Mouse (Mus musculus): ENCODE data around the gene Cntnap5a. TPM values are rescaled to one million over a fixed set of nuclear protein-coding genes. Genes with fewer than 3 reads are reported as not detected.

Cntnap5a gene
- polyA plus RNA-seq, 2 experiments: not detected

DNA sequence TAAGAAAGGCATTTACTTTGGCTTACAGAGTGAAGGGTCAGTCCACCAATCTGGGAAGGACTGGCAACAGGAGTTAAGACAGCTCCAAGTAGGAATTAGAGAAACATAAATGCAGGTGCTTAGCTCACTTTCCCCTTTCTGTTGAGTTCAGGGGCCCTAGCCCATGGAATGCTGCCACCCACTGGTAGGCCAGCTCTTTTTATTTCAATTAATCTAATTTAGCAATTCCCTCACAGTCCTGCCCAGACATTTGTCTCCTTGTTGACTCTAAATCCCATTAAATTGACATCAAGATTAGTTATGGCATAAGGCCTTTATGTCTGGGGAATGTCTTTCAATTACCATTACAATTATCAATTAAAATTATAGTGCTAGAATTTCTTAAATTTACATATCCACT is 628.7 kb downstream of the Cntnap5a start:
- no peak overlapping the region for H3K4me3 ChIP-seq (ENCODE audit: insufficient read depth in 1 of 2, low read depth in 2 of 2, low read length in 2 of 2)
- no peaks in the 10 kb centered on the region for H3K4me1 ChIP-seq (replicated peaks; ENCODE audit: control insufficient read depth in 2 of 2, insufficient read depth in 2 of 2, low read length in 1 of 2)
- no peak overlapping the region for H3K9ac ChIP-seq (replicated peaks)
- DNase-seq (ENCODE audit: low read depth in 3 of 3, low spot score in 3 of 3) (no peak), ATAC-seq (ENCODE audit: insufficient read depth) (no peak)
- TF ChIP-seq CTCF (IDR thresholded peaks at IDR 0.05; ENCODE audit: low read depth): 0 out of 2 replicates have a peak, but pooled peaks have one; percentile 5
- TF ChIP-seq EP300 (IDR thresholded peaks at IDR 0.05; ENCODE audit: low read depth): no peak
- no peaks in the 10 kb centered on the region for H3K27me3 ChIP-seq (ENCODE audit: control insufficient read depth, insufficient read depth, low read length)
- H3K9me3 ChIP-seq (ENCODE audit: control insufficient read depth, low read length): no peaks in the 10 kb centered on the region
- H3K36me3 ChIP-seq (replicated peaks; ENCODE audit: control insufficient read depth, insufficient read depth, low read depth): no peaks in the 10 kb centered on the region
- H3K27ac ChIP-seq: no peak overlapping the region
- no peak overlapping the region for H3K4me2 ChIP-seq (ENCODE audit: low read depth)

DNA sequence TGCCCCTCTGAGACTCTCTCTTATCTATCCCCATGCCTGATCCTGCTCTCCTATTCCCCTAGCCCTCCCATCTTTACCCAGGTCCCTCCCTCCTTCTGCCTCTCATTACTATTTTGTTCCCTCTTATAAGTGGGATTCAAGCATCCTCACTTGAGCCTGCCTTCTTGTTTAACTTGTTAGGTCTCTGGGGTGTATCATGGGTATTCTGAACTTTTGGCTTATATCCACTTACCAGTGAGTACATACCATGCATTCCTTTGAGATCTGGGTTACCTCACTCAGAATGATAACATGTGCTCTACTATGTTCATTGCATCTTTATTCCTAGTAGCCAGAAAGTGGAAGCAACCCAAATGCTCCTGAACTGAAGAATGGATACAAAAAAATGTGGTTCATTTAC is 639.9 kb downstream of the Cntnap5a start:
- Histone ChIP-seq H3K9ac (replicated peaks) (no peak overlapping the region), H3K4me2 (ENCODE audit: low read depth) (no peak overlapping the region), H3K27me3 (ENCODE audit: control insufficient read depth, insufficient read depth, low read length) (no peaks in the 10 kb centered on the region), H3K36me3 (replicated peaks; ENCODE audit: control insufficient read depth, insufficient read depth, low read depth) (no peaks in the 10 kb centered on the region), H3K9me3 (ENCODE audit: control insufficient read depth, low read length) (no peaks in the 10 kb centered on the region), H3K4me1 (replicated peaks; ENCODE audit: control insufficient read depth in 2 of 2, insufficient read depth in 2 of 2, low read length in 1 of 2) (no peaks in the 10 kb centered on the region), H3K27ac (no peak overlapping the region), H3K4me3 (ENCODE audit: insufficient read depth in 1 of 2, low read depth in 2 of 2, low read length in 2 of 2) (no peak overlapping the region)
- DNase-seq (ENCODE audit: low read depth in 3 of 3, low spot score in 3 of 3) (no peak), ATAC-seq (ENCODE audit: insufficient read depth) (no peak)
- TF ChIP-seq EP300 (IDR thresholded peaks at IDR 0.05; ENCODE audit: low read depth) (no peak), CTCF (IDR thresholded peaks at IDR 0.05; ENCODE audit: low read depth) (no peak)

DNA sequence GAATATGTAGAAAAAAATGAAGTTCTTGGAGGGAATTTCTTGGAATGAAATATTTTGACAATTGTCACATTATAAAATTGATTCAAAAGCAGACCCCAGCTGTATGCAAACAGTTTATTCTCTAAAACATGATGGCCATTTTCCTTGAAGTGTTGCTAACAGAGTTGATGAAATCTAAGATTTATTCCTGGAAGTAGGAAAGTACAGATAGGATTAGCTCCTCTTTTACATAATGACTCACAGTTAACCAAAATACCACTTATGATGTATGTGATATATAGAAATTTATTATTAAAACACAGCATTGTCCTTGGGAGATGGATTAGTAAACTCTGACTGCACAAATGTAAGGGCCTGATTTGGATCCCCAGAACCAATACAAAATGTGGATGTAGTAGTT is 669.1 kb downstream of the Cntnap5a start:
- TF ChIP-seq CTCF (IDR thresholded peaks at IDR 0.05; ENCODE audit: low read depth) (no peak), EP300 (IDR thresholded peaks at IDR 0.05; ENCODE audit: low read depth) (no peak)
- no peak overlapping the region for H3K27ac ChIP-seq
- ATAC-seq (ENCODE audit: insufficient read depth) (no peak), DNase-seq (ENCODE audit: low read depth in 3 of 3, low spot score in 3 of 3) (no peak)
- no peaks in the 10 kb centered on the region for H3K9me3 ChIP-seq (ENCODE audit: control insufficient read depth, low read length)
- no peak overlapping the region for H3K4me2 ChIP-seq (ENCODE audit: low read depth)
- no peak overlapping the region for H3K4me3 ChIP-seq (ENCODE audit: insufficient read depth in 1 of 2, low read depth in 2 of 2, low read length in 2 of 2)
- no peaks in the 10 kb centered on the region for H3K36me3 ChIP-seq (replicated peaks; ENCODE audit: control insufficient read depth, insufficient read depth, low read depth)
- H3K9ac ChIP-seq (replicated peaks): no peak overlapping the region
- no peaks in the 10 kb centered on the region for H3K4me1 ChIP-seq (replicated peaks; ENCODE audit: control insufficient read depth in 2 of 2, insufficient read depth in 2 of 2, low read length in 1 of 2)
- no peaks in the 10 kb centered on the region for H3K27me3 ChIP-seq (ENCODE audit: control insufficient read depth, insufficient read depth, low read length)

DNA sequence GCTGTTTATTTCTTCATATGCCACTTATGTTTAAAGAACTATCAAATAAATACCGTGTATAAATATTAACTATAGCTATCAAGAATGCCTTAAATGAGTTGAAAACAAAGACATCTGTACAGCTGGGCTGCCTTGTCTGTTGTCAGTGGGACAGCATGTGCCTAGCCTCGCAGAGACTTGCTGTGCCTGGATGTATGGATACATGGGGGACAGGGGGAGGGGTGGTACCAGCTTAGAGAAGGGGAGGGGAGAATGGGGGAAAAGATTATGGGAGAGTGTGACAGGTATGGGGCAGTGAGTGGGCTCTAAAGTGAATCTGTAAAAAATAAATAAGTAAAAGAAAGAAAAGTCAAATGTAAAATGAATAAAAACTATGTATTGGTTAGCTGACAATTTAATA is 681.0 kb downstream of the Cntnap5a start:
- no peak for DNase-seq (ENCODE audit: low read depth in 3 of 3, low spot score in 3 of 3)
- H3K4me3 ChIP-seq (ENCODE audit: insufficient read depth in 1 of 2, low read depth in 2 of 2, low read length in 2 of 2): no peak overlapping the region
- no peaks in the 10 kb centered on the region for H3K4me1 ChIP-seq (replicated peaks; ENCODE audit: control insufficient read depth in 2 of 2, insufficient read depth in 2 of 2, low read length in 1 of 2)
- H3K4me2 ChIP-seq (ENCODE audit: low read depth): no peak overlapping the region
- no peaks in the 10 kb centered on the region for H3K36me3 ChIP-seq (replicated peaks; ENCODE audit: control insufficient read depth, insufficient read depth, low read depth)
- no peaks in the 10 kb centered on the region for H3K9me3 ChIP-seq (ENCODE audit: control insufficient read depth, low read length)
- WGBS (ENCODE audit: insufficient replicate concordance): 37% methylated on average over 2 of the region's 2 CpGs
- H3K27me3 ChIP-seq (ENCODE audit: control insufficient read depth, insufficient read depth, low read length): no peaks in the 10 kb centered on the region
- ATAC-seq (ENCODE audit: insufficient read depth): no peak
- no peak for TF ChIP-seq CTCF (IDR thresholded peaks at IDR 0.05; ENCODE audit: low read depth)
- no peak for TF ChIP-seq EP300 (IDR thresholded peaks at IDR 0.05; ENCODE audit: low read depth)
- no peak overlapping the region for H3K9ac ChIP-seq (replicated peaks)
- H3K27ac ChIP-seq: no peak overlapping the region

DNA sequence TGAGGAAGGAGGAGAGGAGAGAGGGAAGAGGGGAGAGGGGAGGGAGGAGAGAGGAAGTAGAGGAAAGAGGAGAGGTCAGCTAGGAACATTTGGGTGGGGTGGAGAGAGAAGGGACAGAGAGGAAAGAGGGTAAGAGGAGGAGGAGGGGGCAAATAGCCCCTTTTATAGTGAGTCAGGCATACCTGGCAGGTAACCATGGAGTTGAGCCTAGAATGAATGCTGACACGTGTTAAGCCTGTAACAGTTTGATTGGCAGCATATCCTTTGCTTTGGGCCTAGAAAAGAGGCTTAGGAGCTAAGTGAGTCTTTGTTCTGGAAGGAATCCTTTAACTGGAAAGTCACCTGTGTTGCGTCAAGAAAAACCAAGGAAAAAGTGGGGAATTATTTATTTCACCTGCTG is 681.6 kb downstream of the Cntnap5a start:
- 29% methylated on average over 2 of the region's 2 CpGs for WGBS (ENCODE audit: insufficient replicate concordance)
- no peak overlapping the region for H3K27ac ChIP-seq

DNA sequence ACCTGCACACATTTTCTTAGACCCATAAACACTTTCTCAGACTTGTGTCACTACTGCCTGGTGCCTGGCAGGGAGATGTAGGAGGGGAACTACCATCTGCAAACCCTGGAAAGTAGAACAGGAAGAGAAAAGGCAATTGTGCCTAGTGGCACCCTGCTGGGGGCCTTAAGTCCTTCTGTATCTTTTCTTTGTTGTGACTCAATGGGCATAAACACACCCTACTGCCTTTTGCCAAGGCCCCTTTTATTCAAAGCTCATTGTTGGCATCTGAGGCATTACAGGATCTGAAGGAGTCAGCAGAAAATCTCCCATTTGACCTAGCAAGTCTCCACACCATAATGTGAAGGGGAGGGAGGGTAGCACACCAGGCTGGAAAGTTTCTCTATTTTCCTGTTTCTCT is 682.2 kb downstream of the Cntnap5a start:
- Histone ChIP-seq H3K4me1 (replicated peaks; ENCODE audit: control insufficient read depth in 2 of 2, insufficient read depth in 2 of 2, low read length in 1 of 2) (no peaks in the 10 kb centered on the region), H3K9me3 (ENCODE audit: control insufficient read depth, low read length) (no peaks in the 10 kb centered on the region), H3K4me2 (ENCODE audit: low read depth) (no peak overlapping the region), H3K36me3 (replicated peaks; ENCODE audit: control insufficient read depth, insufficient read depth, low read depth) (no peaks in the 10 kb centered on the region), H3K9ac (replicated peaks) (no peak overlapping the region), H3K4me3 (ENCODE audit: insufficient read depth in 1 of 2, low read depth in 2 of 2, low read length in 2 of 2) (no peak overlapping the region), H3K27ac (no peak overlapping the region), H3K27me3 (ENCODE audit: control insufficient read depth, insufficient read depth, low read length) (no peaks in the 10 kb centered on the region)
- TF ChIP-seq CTCF (IDR thresholded peaks at IDR 0.05; ENCODE audit: low read depth) (no peak), EP300 (IDR thresholded peaks at IDR 0.05; ENCODE audit: low read depth) (no peak)
- DNase-seq (ENCODE audit: low read depth in 3 of 3, low spot score in 3 of 3): no peak
- no peak for ATAC-seq (ENCODE audit: insufficient read depth)

More for the DNA sequence above, 681.6 kb downstream of the Cntnap5a start:
- no peak overlapping the region for H3K4me3 ChIP-seq (ENCODE audit: insufficient read depth in 1 of 2, low read depth in 2 of 2, low read length in 2 of 2)
- no peak overlapping the region for H3K4me2 ChIP-seq (ENCODE audit: low read depth)
- no peak for ATAC-seq (ENCODE audit: insufficient read depth)
- no peaks in the 10 kb centered on the region for H3K4me1 ChIP-seq (replicated peaks; ENCODE audit: control insufficient read depth in 2 of 2, insufficient read depth in 2 of 2, low read length in 1 of 2)
- no peaks in the 10 kb centered on the region for H3K36me3 ChIP-seq (replicated peaks; ENCODE audit: control insufficient read depth, insufficient read depth, low read depth)
- TF ChIP-seq CTCF (IDR thresholded peaks at IDR 0.05; ENCODE audit: low read depth) (no peak), EP300 (IDR thresholded peaks at IDR 0.05; ENCODE audit: low read depth) (no peak)
- no peak for DNase-seq (ENCODE audit: low read depth in 3 of 3, low spot score in 3 of 3)
- H3K9ac ChIP-seq (replicated peaks): no peak overlapping the region
- no peaks in the 10 kb centered on the region for H3K27me3 ChIP-seq (ENCODE audit: control insufficient read depth, insufficient read depth, low read length)
- no peaks in the 10 kb centered on the region for H3K9me3 ChIP-seq (ENCODE audit: control insufficient read depth, low read length)
